Mouse (Mus musculus) limb, embryonic 15.5 days (tissue): ENCODE data around the gene Kel. TPM values are rescaled to one million over a fixed set of nuclear protein-coding genes. Genes with fewer than 3 reads are reported as not detected.

Experiments
- ATAC-seq: fragments of 200-750 bp; cut with Nextera tagmentation; 2 replicates; pipeline ENCODE4 v1.8.0; 2017; ENCODE audit warnings: low read depth, moderate TSS enrichment; ENCODE audit not compliant: insufficient number of reproducible peaks, low FRiP score, low TSS enrichment
- H3K27ac ChIP-seq: fragments of 300-500 bp; sonication (generic); 2 replicates; pipeline ENCODE4 v1.5.1; 2015; ENCODE audit warnings: moderate library complexity, mild to moderate bottlenecking, inconsistent platforms
- H3K27me3 ChIP-seq: fragments of 300-500 bp; sonication (generic); 2 replicates; pipeline ENCODE4 v1.6.1; 2015; ENCODE audit warnings: inconsistent platforms
- H3K36me3 ChIP-seq: fragments of 300-500 bp; sonication (generic); 2 replicates; pipeline ENCODE4 v1.6.1; 2015; ENCODE audit warnings: inconsistent platforms
- H3K4me1 ChIP-seq: fragments of 300-500 bp; sonication (generic); 2 replicates; pipeline ENCODE4 v1.6.1; 2015; ENCODE audit warnings: inconsistent platforms
- H3K4me2 ChIP-seq: fragments of 300-500 bp; sonication (generic); 2 replicates; pipeline ENCODE4 v1.6.1; 2015; ENCODE audit warnings: mild to moderate bottlenecking, inconsistent platforms
- H3K4me3 ChIP-seq: fragments of 300-500 bp; sonication (generic); 2 replicates; pipeline ENCODE4 v1.5.1; 2015; ENCODE audit warnings: mild to moderate bottlenecking, inconsistent platforms
- H3K9ac ChIP-seq: fragments of 300-500 bp; sonication (generic); 2 replicates; pipeline ENCODE4 v1.6.1; 2015; ENCODE audit warnings: inconsistent platforms
- H3K9me3 ChIP-seq: fragments of 300-500 bp; sonication (generic); 2 replicates; pipeline ENCODE4 v1.6.1; 2016; ENCODE audit warnings: inconsistent platforms
- WGBS: fragments of 180-500 bp; shearing (Covaris S2); methylation state at CpG from one replicate; pipeline ENCODE4 v1.1.7; 2015; 5-methylcytosine and 5-hydroxymethylcytosine counted together
- polyA plus RNA-seq: library from polyadenylated mRNA; unstranded; fragments of >200 nt; fragmentation: Nextera tagmentation; extraction: Ambion mirVana; gene quantifications from 2 replicates; pipeline ENCODE4 v1.2.1, GENCODE M21; 2015

The Kel gene
- 0.58 and 2.2 TPM in 2 replicates for polyA plus RNA-seq

DNA sequence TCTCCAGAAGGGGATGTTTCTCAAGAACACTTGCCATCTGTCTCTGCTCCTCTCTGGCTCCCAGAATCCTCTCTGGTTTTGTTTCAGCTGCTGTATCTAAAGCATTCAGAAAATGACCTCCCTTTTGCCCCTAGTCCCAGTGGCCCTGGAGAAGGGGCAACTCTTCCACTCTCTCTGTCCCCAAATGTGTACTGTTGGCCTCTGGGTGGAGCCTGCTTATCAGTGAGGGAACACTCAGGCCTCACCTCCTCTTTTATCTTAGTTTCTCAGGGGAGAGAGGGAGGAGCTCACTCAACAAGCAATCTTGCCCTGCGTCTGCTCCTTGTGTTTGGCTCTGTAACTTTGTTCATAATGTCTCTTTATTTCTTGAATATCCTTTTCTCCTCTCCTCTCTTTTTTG is at the start of gene Kel:
Kel (minus strand) TSS at position 217 of the 400 bp plus-strand sequence.
- no peaks in the 10 kb centered on the region for H3K36me3 ChIP-seq
- 45% methylated on average over 1 of the region's 1 CpGs for WGBS
- H3K9me3 ChIP-seq: no peaks in the 10 kb centered on the region
- no peak for ATAC-seq
- H3K27me3 ChIP-seq: no peaks in the 10 kb centered on the region
- H3K27ac ChIP-seq: no peak within 1 kb of the TSS
- H3K4me2 ChIP-seq: no peak within 1 kb of the TSS
- no peak within 1 kb of the TSS for H3K9ac ChIP-seq
- no peak within 1 kb of the TSS for H3K4me3 ChIP-seq
- H3K4me1 ChIP-seq: no peaks in the 10 kb centered on the region

DNA sequence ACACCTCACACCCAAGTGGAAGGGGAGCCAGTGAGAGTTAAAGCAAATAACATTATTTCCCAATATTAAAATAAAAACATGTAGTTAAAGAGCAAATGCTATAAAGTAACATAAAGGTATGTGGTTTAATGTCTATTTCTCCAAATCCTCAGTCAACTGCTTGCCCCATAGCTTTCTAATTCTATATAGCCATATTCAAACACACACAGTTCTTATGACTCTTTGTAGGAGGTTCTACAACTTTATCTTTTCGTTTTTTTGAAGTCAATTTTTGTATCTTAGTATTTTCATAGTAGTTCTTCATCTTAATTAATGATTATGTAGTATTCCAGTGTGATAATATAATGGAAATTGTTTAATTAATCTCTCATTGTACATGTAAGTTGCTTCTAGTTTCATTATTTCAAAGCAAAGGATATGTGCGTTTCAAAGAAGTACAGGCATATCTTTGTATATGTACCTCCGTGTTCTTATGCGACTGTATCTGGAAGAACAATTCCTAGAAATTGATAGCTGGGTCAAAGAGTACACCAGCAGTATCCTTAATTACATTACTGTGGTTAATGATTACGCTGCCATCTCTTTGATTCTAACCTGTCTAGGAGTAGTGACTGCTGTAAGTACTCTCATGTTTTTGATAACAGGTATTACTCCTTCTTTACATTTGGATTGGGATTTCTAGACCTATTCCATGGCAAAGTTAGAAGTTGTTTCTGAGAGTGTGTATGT is 40.7 kb upstream of the Kel start:
- 74% methylated on average over 5 of the region's 5 CpGs for WGBS
- H3K9me3 ChIP-seq: no peaks in the 10 kb centered on the region
- no peak for ATAC-seq

DNA sequence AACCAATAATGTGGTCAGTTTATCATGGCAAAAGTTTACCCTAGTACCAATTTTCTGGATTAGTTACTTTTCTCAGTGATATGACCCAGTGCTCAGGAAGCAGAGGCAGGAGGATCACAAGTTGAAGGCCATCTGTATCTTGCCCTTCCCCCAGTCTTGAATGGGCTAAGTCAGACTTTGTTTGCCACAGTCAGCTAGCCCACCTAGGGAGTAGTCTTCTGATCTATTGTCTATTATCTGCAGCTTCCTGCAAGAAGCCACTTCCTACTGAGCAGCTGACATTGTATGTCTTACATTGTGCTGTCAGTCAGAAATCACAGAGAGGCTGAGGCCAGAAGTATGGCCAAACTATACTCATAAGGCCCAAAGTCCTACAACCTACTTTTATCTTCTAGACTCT is 37.0 kb upstream of the Kel start:
- Histone ChIP-seq H3K4me3 (no peak overlapping the region), H3K27ac (no peak overlapping the region), H3K4me2 (no peak overlapping the region), H3K4me1 (no peaks in the 10 kb centered on the region), H3K9me3 (no peaks in the 10 kb centered on the region), H3K27me3 (no peaks in the 10 kb centered on the region), H3K9ac (no peak overlapping the region), H3K36me3 (no peaks in the 10 kb centered on the region)
- no peak for ATAC-seq

More for the DNA sequence above, 40.7 kb upstream of the Kel start:
- Histone ChIP-seq H3K4me2 (no peak overlapping the region), H3K36me3 (no peaks in the 10 kb centered on the region), H3K4me3 (no peak overlapping the region), H3K4me1 (no peaks in the 10 kb centered on the region), H3K27me3 (no peaks in the 10 kb centered on the region), H3K9ac (no peak overlapping the region), H3K27ac (no peak overlapping the region)

DNA sequence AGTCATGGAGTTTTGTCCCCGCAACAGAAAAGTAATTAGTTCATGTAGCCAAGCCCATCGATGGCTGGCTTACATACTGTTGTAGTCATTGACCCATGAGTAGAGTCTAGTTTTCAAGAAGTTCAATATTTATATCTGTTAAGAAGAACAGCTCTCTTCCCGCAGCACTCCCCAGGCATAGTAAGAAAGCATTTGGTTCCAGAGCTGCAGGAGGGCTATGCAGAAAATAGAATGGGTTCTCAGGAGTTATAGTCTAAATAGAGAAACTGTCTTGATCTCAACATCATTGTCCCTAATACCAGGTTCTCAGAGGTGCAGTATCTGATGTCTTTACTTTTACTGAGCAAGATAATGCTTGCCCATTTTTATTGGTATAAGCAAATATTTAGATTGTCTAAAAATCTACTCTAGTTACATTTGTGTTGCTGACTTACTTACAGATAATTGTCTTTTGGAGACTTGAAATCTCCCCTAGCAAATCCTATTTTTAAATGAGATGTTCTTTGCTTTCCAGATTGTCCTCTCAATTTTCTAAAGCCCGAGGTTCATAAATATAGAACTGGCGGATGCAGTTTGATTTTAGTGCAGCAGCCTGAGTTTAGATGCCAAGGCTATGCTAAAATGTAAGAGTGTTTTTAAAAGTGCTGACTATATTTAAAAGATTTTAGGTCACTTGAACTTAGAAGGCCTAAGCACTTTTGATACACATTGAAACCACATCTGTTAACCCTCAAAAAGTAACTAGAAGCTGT is 30.8 kb upstream of the Kel start:
- ATAC-seq: no peak
- no peak overlapping the region for H3K9ac ChIP-seq
- 84% methylated on average over 5 of the region's 5 CpGs for WGBS
- no peaks in the 10 kb centered on the region for H3K9me3 ChIP-seq
- H3K36me3 ChIP-seq: no peaks in the 10 kb centered on the region
- no peak overlapping the region for H3K27ac ChIP-seq
- no peak overlapping the region for H3K4me2 ChIP-seq
- H3K4me3 ChIP-seq: no peak overlapping the region
- H3K4me1 ChIP-seq: no peaks in the 10 kb centered on the region
- H3K27me3 ChIP-seq: no peaks in the 10 kb centered on the region

DNA sequence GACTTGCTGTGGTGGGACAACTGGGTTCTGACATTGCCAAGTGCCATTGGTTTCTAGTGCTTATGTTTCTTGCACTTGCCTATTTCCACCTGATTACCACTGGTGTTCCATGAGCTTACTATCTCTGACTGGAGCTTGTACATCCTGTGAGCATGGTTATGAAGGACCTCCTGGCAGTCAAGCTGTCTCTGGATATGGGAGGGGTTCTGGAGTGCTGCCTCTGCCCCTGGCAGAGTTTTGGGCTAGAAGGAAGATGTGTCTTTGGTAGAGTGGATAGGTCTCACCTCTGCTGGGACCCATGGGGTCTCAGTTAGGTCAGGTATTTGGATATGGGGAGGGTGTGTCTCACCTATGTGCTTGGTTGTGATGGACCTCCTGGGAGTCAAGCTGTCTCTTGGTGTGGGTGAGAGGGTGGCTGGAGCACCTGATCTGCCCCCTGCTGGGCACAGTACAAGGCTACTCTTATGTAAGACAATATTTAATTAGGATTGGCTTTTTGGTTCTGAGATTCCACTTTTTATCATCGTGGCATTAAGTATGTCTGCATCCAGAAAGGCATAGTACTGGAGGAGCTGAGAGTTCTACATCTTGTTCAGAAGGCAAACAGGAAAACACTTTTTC is 24.0 kb upstream of the Kel start:
- H3K4me3 ChIP-seq: no peak overlapping the region
- ATAC-seq: no peak
- no peak overlapping the region for H3K4me2 ChIP-seq
- no peaks in the 10 kb centered on the region for H3K4me1 ChIP-seq
- no peaks in the 10 kb centered on the region for H3K27me3 ChIP-seq
- H3K27ac ChIP-seq: no peak overlapping the region
- WGBS: 85% methylated on average over 1 of the region's 1 CpGs
- no peaks in the 10 kb centered on the region for H3K9me3 ChIP-seq
- H3K9ac ChIP-seq: no peak overlapping the region
- no peaks in the 10 kb centered on the region for H3K36me3 ChIP-seq

DNA sequence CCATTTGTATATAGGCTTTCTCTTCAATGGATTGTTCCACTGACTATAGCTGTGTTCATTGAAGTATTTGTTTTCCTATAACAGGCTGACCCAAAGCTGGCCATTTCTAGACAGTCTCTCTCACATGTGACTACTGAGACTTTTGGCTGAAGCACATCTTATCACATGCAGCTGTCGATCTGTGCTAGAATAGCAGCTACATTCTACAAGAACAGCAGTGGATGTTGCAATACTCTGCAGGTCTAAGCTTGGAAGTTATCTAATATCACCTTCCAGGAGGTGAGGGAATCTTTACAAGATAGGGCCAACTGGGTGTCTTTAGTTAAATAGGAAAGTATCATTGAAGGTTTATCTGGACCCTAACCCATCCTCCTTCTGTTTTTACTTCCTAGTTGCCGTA is 17.3 kb upstream of the Kel start:
- H3K9ac ChIP-seq: no peak overlapping the region
- WGBS: 77% methylated on average over 2 of the region's 2 CpGs
- ATAC-seq: no peak
- H3K36me3 ChIP-seq: no peaks in the 10 kb centered on the region
- H3K4me3 ChIP-seq: no peak overlapping the region
- H3K9me3 ChIP-seq: no peaks in the 10 kb centered on the region
- no peaks in the 10 kb centered on the region for H3K4me1 ChIP-seq
- H3K4me2 ChIP-seq: no peak overlapping the region
- H3K27ac ChIP-seq: no peak overlapping the region
- H3K27me3 ChIP-seq: no peaks in the 10 kb centered on the region

DNA sequence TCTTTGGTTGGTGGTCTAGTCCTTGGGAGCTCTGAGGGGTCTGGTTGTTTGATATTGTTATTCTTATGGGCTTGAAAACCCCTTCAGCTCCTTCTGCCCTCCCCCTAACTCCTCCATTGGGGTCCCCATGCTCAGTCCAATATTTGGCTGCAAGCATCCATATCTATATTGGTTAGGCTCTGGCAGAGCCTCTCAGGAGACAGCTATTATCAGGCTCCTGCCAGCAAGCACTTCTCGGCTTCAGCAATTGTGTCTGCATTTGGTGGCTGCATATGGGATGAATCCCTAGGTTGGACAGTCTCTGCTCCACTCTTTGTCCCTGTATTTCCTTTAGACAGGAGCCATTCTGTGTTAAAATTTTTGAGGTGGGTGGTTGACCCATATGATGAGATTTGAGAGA is 6.1 kb upstream of the Kel start:
- Histone ChIP-seq H3K4me2 (no peak overlapping the region), H3K9me3 (no peaks in the 10 kb centered on the region), H3K36me3 (no peaks in the 10 kb centered on the region), H3K4me1 (no peaks in the 10 kb centered on the region), H3K9ac (no peak overlapping the region), H3K4me3 (no peak overlapping the region), H3K27ac (no peak overlapping the region), H3K27me3 (no peaks in the 10 kb centered on the region)
- 72% methylated on average over 1 of the region's 1 CpGs for WGBS
- ATAC-seq: no peak

DNA sequence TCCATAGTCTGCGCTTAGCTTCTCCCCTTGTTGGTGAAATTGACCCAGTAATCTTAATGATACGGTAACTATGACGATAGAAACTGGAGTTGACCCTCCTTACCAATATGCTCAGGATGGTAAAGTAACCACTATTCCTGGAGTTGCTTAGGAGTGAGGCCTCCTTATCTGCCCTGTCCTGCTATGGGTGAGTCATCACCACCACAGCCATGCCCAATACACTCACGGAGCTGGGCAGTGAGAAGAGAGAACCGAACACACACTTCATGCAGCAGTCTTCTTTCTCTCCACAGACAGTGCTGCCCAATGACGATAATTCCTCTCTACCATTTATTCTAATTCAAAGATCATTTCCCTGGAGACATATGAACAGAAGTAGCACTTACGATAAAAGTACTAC is 2.1 kb upstream of the Kel start:
- no peak for ATAC-seq

DNA sequence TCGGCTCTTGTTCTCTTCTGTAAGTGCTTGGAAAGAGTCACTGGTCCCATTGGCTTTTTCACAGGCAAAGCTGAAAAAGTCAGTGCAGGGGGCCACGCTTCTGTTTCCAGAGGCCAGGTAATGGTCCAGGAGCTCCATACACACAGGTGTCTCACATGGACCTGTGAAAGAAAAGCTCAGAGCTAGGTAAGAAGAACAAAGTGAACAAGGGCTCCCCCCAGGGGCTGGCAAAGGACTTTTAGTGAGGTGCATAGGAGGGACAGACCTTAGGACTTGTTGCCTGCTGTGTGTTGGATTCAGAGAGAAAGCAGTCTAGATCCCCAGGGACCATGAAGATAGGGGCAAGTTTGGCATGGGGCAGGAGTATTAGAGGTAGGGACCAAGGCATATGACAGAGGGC is 1.2 kb downstream of the Kel start:
- Histone ChIP-seq H3K4me1 (no peaks in the 10 kb centered on the region), H3K27ac (no peak overlapping the region), H3K27me3 (no peaks in the 10 kb centered on the region), H3K36me3 (no peaks in the 10 kb centered on the region), H3K9me3 (no peaks in the 10 kb centered on the region), H3K9ac (no peak overlapping the region), H3K4me3 (no peak overlapping the region), H3K4me2 (no peak overlapping the region)
- WGBS: 74% methylated on average over 2 of the region's 2 CpGs
- ATAC-seq: no peak

More for the DNA sequence above, 2.1 kb upstream of the Kel start:
- Histone ChIP-seq H3K27me3 (no peaks in the 10 kb centered on the region), H3K4me2 (no peak overlapping the region), H3K4me3 (no peak overlapping the region), H3K36me3 (no peaks in the 10 kb centered on the region), H3K9ac (no peak overlapping the region), H3K9me3 (no peaks in the 10 kb centered on the region), H3K27ac (no peak overlapping the region), H3K4me1 (no peaks in the 10 kb centered on the region)
- 87% methylated on average over 7 of the region's 7 CpGs for WGBS

DNA sequence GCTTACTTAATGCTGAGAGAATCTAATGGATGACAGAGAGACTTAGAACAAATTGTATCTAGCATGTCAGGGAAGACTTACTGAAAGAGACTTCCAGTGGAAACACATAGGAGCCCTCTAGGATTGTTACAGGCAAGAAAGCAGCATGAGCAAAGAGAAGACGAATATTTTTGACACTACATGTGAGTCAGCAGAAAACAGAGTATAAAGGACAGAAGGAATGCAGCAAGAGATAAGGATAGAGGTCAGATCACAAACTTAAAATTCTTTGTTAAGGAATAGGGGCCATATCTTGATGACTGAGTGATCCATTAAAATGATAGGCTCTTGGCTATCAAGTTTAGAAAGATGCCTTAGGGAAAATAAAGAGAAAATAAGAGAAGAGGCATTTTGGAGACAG is 2.9 kb downstream of the Kel start:
- H3K4me1 ChIP-seq: no peaks in the 10 kb centered on the region
- no peak overlapping the region for H3K4me3 ChIP-seq
- H3K9ac ChIP-seq: no peak overlapping the region
- no peak for ATAC-seq
- no peaks in the 10 kb centered on the region for H3K9me3 ChIP-seq
- H3K36me3 ChIP-seq: no peaks in the 10 kb centered on the region
- H3K4me2 ChIP-seq: no peak overlapping the region
- H3K27ac ChIP-seq: no peak overlapping the region
- no peaks in the 10 kb centered on the region for H3K27me3 ChIP-seq
- WGBS: 68% methylated on average over 1 of the region's 1 CpGs

DNA sequence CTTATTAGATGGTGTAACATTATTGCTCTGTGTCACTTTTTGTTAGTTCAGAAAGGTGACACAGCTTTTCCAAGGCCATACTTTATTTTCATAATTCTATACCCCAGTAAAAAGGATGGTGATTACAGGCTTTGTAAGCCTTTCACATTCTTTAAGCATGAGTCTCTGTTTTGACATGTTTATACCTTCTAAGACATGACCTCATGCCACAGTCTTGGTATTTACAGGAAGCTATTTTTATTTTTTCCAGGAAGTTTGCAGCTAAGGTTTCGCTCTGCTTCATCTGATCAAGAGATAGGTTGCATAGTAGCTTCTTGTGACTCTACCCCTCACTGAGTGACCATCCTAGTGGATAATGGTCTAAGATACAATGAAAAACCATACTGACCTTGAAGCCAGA is 9.7 kb downstream of the Kel start:
- H3K4me3 ChIP-seq: no peak overlapping the region
- H3K9ac ChIP-seq: no peak overlapping the region
- H3K36me3 ChIP-seq: no peaks in the 10 kb centered on the region
- no peaks in the 10 kb centered on the region for H3K4me1 ChIP-seq
- H3K9me3 ChIP-seq: no peaks in the 10 kb centered on the region
- WGBS: 70% methylated on average over 1 of the region's 1 CpGs
- no peak overlapping the region for H3K4me2 ChIP-seq
- H3K27ac ChIP-seq: no peak overlapping the region
- H3K27me3 ChIP-seq: no peaks in the 10 kb centered on the region
- ATAC-seq: no peak

DNA sequence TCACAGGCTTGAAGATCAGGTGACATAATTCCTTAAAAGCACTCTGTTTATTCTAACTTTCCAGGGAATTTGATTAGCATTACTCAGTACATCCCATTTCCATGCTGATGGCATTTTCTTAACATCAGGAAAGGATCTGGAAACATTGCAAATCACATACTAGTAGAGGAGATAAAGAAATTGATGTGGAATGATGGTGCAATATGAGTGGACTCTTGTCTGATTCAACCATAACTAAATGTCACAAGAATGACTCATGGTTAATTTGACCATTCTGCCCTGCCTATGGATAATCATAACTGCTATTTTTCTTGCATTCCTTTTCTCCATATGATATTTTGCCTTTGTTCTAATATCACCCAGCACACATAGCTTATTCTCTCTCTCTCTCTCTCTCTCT is 11.9 kb downstream of the Kel start:
- no peak for ATAC-seq
- no peak overlapping the region for H3K4me2 ChIP-seq
- H3K9ac ChIP-seq: no peak overlapping the region
- no peak overlapping the region for H3K4me3 ChIP-seq
- H3K27ac ChIP-seq: no peak overlapping the region
- H3K9me3 ChIP-seq: no peaks in the 10 kb centered on the region
- no peaks in the 10 kb centered on the region for H3K36me3 ChIP-seq
- H3K4me1 ChIP-seq: no peaks in the 10 kb centered on the region
- no peaks in the 10 kb centered on the region for H3K27me3 ChIP-seq
